Mouse (Mus musculus) heart, adult 10 weeks (tissue): Measurements from ENCODE around the gene Ctla2b. TPM values are rescaled to one million over a fixed set of nuclear protein-coding genes. Genes with fewer than 3 reads are reported as not detected.

Experiments used
- polyA plus RNA-seq: library from polyadenylated mRNA; stranded (reverse); fragments of 350-450 nt; fragmentation: Illumina TruSeq; extraction: RNeasy Lipid Tissue Mini Kit (QIAGEN cat#74804); gene quantifications from one replicate; pipeline ENCODE4 v1.2.3, GENCODE M21; 2014; ENCODE audit warnings: low read depth, low replicate concordance

The Ctla2b gene
- 6.1 TPM for polyA plus RNA-seq

GRCm38 (mm10) chr13:60897328-60897727 is at the start of gene Ctla2b:
Gene Ctla2b, minus strand, starts transcription at chr13:60897447.

DNA sequence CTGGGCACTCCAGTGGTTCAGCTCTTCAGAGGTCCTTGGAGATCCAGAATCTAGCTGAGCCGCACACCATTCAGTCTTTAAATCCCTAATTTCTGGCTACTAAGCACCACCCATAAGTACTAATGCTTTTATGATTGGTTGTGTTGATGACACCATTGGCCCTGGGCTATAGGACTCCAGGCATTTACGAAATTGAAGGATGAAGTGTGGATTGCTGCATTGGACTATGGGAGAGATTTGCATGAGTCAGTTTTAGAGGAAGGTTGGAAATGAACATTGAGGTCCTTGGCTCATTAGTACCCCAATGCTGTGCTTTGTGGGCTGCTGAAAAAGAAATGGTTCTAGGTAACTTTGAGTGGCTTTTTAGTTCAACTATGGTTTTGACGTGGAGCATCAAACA is 44.6 kb upstream of the Ctla2b start, which contains the start of gene Tpbpa:
Gene Tpbpa, minus strand, starts transcription at position 101 of the 400 bp plus-strand sequence.

DNA sequence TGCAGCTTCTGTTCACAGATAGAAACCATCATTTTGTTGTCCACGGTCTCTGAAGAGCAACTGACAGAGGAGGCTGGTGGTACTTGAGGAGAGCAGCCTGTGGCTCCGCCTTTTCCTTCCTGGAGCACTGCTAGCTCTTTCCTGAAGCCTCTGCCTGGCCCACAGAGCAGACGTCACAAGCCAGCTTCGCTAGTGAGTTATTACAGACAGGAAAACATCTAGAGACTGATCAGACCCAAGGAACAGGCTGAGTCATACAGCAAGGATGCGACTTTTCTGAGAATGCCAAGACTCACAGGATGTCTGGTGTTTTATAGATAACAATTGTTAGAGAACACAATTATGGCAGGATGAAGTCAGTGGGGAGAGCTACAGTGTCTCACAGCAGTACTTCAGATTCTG is 39.3 kb upstream of the Ctla2b start, which contains the start of the genes Gm49391 and Ctla2a:
Gene Gm49391, minus strand, starts transcription at position 72 of the 402 bp plus-strand sequence.
Gene Ctla2a, minus strand, starts transcription at position 126 of the 402 bp plus-strand sequence.

DNA sequence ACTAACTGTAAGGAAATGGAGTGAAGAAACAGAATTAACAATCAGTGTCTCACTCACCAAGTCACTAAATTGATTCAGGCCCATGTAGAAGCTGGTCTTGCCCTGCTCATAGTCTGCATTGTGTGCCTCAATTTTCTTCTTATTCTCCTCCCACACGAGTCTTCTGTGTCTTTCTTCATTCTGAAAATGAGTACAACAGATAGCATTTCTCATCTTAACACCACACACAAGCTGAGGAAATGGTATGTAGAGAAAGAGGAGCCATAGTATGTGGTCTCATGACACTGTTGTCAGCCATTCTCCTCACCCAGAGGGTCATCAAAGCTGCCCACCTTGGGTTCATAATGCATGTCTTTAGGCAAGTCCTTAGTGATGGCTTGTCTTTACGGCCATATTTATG is 38.2 kb upstream of the Ctla2b start, which contains the start of gene Gm49393:
Gene Gm49393, minus strand, starts transcription at position 101 of the 400 bp plus-strand sequence.

GRCm38 (mm10) chr13:60904780-60905179 is 7.5 kb upstream of the Ctla2b start, which contains the start of gene Tpbpb:
Gene Tpbpb, minus strand, starts transcription at chr13:60904880.

GRCm38 (mm10) chr13:60896794-60897193 is 453 bp downstream of the Ctla2b start, which contains the start of gene Gm49392:
Gene Gm49392, minus strand, starts transcription at chr13:60896894.

GRCm38 (mm10) chr13:60864281-60864680 is 33.0 kb downstream of the Ctla2b start, which contains the start of gene 4930486L24Rik:
Gene 4930486L24Rik, minus strand, starts transcription at chr13:60864475.

Other genes with a start within 250 kb of the Ctla2b start
- gene BC051665, start 111.1 kb downstream of the Ctla2b start, polyA plus RNA-seq = not detected
- gene Ctsll3, start 94.6 kb downstream of the Ctla2b start, polyA plus RNA-seq = not detected
- gene 4930486L24Rik, start 33.0 kb downstream of the Ctla2b start, polyA plus RNA-seq = not detected
- gene Gm49392, start 553 bp downstream of the Ctla2b start, polyA plus RNA-seq = 2.1 TPM
- gene Tpbpb, start 7.4 kb upstream of the Ctla2b start, polyA plus RNA-seq = not detected
- gene Gm49393, start 38.1 kb upstream of the Ctla2b start, polyA plus RNA-seq = not detected
- gene Gm49391, start 39.1 kb upstream of the Ctla2b start, polyA plus RNA-seq = 7.0 TPM
- 47.2 TPM for gene Ctla2a, start 39.2 kb upstream of the Ctla2b start, polyA plus RNA-seq
- not detected for gene Tpbpa, start 44.5 kb upstream of the Ctla2b start, polyA plus RNA-seq
- not detected for gene Ctsj, start 108.5 kb upstream of the Ctla2b start, polyA plus RNA-seq
- not detected for gene Ctsq, start 143.2 kb upstream of the Ctla2b start, polyA plus RNA-seq